Mouse (Mus musculus) liver, embryonic 11.5 days (tissue): ENCODE results near the gene C530008M17Rik. TPM values are rescaled to one million over a fixed set of nuclear protein-coding genes. Genes with fewer than 3 reads are reported as not detected.

Experiments
- ATAC-seq: fragments of 200-750 bp; cut with Nextera tagmentation; replicated peaks from 2 replicates; pipeline ENCODE4 v1.8.0; 2017; ENCODE audit warnings: moderate number of reproducible peaks, mild to moderate bottlenecking, moderate TSS enrichment, moderate library complexity; ENCODE audit not compliant: low FRiP score
- DNase-seq: peaks from one replicate; pipeline ENCODE4 v3.0.0-alpha.2; 2017; ENCODE audit warnings: low spot score
- H3K27ac ChIP-seq: fragments of 300-500 bp; sonication (generic); 2 replicates; pipeline ENCODE4 v1.5.1; 2014; ENCODE audit warnings: mild to moderate bottlenecking, low read depth, low read length, control low read depth
- H3K27me3 ChIP-seq: fragments of 300-500 bp; sonication (generic); replicated peaks from 2 replicates; pipeline ENCODE4 v1.6.1; 2014; ENCODE audit warnings: low read length, mixed read lengths; ENCODE audit not compliant: control insufficient read depth, insufficient read depth
- H3K36me3 ChIP-seq: fragments of 300-500 bp; sonication (generic); 2 replicates; pipeline ENCODE4 v1.6.1; 2014; ENCODE audit warnings: mild to moderate bottlenecking, low read length, moderate library complexity, mixed read lengths; ENCODE audit not compliant: control insufficient read depth, insufficient read depth
- H3K4me1 ChIP-seq: fragments of 300-500 bp; sonication (generic); replicated peaks from 2 replicates; pipeline ENCODE4 v1.6.1; 2014; ENCODE audit warnings: low read length, mixed read lengths; ENCODE audit not compliant: control insufficient read depth, insufficient read depth
- H3K4me2 ChIP-seq: fragments of 300-500 bp; sonication (generic); 2 replicates; pipeline ENCODE4 v1.6.1; 2014; ENCODE audit warnings: mild to moderate bottlenecking, control low read depth, moderate library complexity
- H3K4me3 ChIP-seq: fragments of 300-500 bp; sonication (generic); 2 replicates; pipeline ENCODE4 v1.5.1; 2014; ENCODE audit warnings: low read depth, low read length, control low read depth
- H3K9ac ChIP-seq: fragments of 300-500 bp; sonication (generic); 2 replicates; pipeline ENCODE4 v1.6.1; 2014; ENCODE audit warnings: low read depth, low read length, control low read depth
- H3K9me3 ChIP-seq: fragments of 300-500 bp; sonication (generic); 2 replicates; pipeline ENCODE4 v1.6.1; 2016; ENCODE audit warnings: low read length, inconsistent platforms, mixed read lengths; ENCODE audit not compliant: control insufficient read depth
- WGBS: fragments of 180-500 bp; shearing (Covaris S2); extraction: QIAGEN DNeasy Blood & Tissue Kit; methylation state at CpG from one replicate; pipeline ENCODE4 v1.1.7; 2014; 5-methylcytosine and 5-hydroxymethylcytosine counted together
- polyA plus RNA-seq: library from polyadenylated mRNA; unstranded; fragments of >200 nt; fragmentation: Nextera tagmentation; extraction: Ambion mirVana; gene quantifications from 2 replicates; pipeline ENCODE4 v1.2.1, GENCODE M21; 2014

The C530008M17Rik gene
- polyA plus RNA-seq, 1 experiment from 2014 or later: 10.8 TPM

DNA sequence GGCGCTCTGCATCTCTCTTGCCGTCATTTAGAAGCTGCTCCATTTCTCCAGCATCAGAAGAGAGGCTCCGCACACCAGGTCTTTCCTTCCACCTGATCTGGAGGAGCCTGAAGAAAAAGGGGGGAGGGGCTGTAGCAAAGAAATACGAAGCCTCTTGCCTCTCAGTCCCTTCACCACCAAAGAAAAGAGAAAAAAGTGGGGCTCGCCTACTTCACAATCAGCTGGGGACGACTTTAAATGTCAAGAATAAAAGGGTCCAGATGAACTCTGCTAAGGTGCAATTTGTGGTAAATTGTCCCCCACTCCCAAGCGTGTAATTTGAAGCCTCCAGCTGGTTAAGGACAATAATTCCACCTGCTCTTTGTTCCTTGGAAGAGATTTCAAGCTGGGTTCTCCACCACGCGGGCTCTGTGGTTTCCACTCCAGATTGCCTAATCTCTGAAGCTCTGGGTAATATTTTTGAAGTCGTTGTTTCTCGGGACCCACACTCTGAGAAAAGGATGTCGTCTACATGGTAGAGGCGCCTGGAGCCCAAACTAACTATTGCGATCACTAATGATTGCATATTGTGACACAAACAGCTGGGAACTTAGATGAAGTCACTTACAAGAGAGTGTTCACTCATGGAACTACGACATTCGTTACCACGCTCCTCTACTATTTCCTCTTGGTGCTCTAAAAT lies 176.4 kb downstream of the C530008M17Rik start:
- Histone ChIP-seq H3K27ac (no peak overlapping the region), H3K27me3 (no peaks in the 10 kb centered on the region)
- no peak for DNase-seq

DNA sequence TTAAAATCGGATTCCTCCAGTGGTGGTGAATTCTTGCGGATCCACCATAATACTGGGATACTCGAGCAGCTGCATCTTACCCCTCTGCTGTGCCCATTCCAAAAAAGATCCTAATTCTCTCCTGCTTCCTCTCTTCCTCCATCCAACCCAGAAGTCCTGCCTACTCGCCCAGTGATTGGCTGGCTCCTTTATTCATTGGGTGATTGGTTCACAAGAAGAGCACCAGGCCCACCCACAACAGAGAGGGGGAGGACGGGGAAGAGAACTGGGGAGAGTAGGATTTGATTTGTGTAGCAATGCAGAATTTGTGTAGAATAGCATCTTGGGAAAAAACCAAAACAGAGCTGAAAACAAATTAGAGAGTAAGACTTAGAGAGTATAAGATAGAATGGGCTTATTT lies 180.7 kb downstream of the C530008M17Rik start:
- ATAC-seq: no peak
- WGBS: 51% methylated on average over 5 of the region's 5 CpGs
- Histone ChIP-seq H3K36me3 (no peaks in the 10 kb centered on the region), H3K27me3 (no peaks in the 10 kb centered on the region), H3K4me1 (no peaks in the 10 kb centered on the region), H3K27ac (no peak overlapping the region), H3K4me2 (no peak overlapping the region), H3K9ac (no peak overlapping the region), H3K9me3 (no peaks in the 10 kb centered on the region), H3K4me3 (no peak overlapping the region)
- DNase-seq: no peak

More for the DNA sequence above, 176.4 kb downstream of the C530008M17Rik start:
- ATAC-seq: no peak
- Histone ChIP-seq H3K4me2 (no peak overlapping the region), H3K4me1 (no peaks in the 10 kb centered on the region), H3K9me3 (no peaks in the 10 kb centered on the region), H3K36me3 (no peaks in the 10 kb centered on the region), H3K4me3 (no peak overlapping the region), H3K9ac (no peak overlapping the region)
- WGBS: 79% methylated on average over 17 of the region's 17 CpGs

DNA sequence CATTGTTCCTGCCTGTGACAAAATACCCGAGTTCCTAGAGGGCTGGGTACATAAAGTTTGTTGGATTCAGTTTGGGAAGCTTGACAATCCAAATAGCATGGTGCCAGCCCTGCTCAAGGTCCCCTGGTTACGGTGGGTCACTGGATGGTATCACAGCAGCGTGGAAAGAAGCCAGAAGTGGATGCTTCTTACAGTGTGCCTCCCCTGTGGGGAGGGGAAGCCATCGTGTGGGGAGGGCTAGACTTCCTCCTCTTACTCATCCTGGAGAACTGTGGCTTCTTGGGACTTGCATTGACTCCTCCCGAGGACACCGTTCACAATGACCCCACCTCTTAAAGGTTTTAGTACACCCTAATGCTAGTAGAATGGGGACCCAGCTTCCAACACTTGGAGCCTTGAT lies 183.5 kb downstream of the C530008M17Rik start:
- H3K4me3 ChIP-seq: no peak overlapping the region
- H3K27me3 ChIP-seq: no peaks in the 10 kb centered on the region
- no peaks in the 10 kb centered on the region for H3K36me3 ChIP-seq
- no peak overlapping the region for H3K9ac ChIP-seq
- DNase-seq (no peak), ATAC-seq (no peak)
- H3K4me1 ChIP-seq: no peaks in the 10 kb centered on the region
- H3K4me2 ChIP-seq: no peak overlapping the region
- H3K27ac ChIP-seq: no peak overlapping the region
- 69% methylated on average over 6 of the region's 6 CpGs for WGBS
- H3K9me3 ChIP-seq: no peaks in the 10 kb centered on the region

DNA sequence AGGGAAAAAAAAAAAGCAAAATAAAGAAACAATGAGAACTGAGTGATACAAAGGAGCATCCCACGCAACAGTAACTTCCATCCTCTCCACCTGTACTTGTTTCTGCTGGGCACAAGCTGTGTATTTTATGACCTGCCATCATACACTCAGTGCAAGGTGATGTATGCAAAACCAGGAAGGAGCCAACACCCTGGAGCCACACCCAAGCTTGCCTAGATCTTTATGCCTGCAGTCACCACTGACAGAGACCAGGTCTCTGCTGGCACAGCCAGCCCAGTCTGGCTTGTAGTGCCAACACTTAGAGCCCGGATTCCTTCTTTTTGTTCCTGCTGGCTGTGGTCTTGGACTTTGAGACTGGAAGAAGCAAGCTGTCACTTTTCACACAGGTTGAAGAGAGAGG lies 185.5 kb downstream of the C530008M17Rik start:
- no peak for DNase-seq
- Histone ChIP-seq H3K9ac (no peak overlapping the region), H3K27me3 (no peaks in the 10 kb centered on the region), H3K27ac (no peak overlapping the region), H3K36me3 (no peaks in the 10 kb centered on the region), H3K4me2 (no peak overlapping the region), H3K4me1 (no peaks in the 10 kb centered on the region), H3K4me3 (no peak overlapping the region), H3K9me3 (no peaks in the 10 kb centered on the region)
- ATAC-seq: no peak
- 84% methylated on average over 2 of the region's 2 CpGs for WGBS

DNA sequence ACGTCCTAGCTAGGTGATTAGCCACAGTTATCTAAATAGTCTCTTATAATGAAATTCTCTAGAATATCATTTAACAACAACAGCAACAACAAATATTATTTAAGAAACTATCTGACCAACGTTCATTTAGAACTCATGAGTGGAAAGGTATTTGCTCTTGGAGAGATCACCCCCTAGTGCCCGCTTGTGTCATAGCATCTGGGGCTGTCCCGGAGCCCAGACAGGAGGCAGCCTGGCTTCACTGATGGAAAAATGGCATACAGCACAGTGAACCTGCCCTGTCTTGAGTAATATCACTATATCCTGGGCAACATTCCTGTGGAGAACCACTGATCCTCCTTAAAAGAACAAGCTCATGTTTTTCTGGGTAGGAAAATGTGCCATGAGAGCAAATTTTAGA lies 187.1 kb downstream of the C530008M17Rik start:
- Histone ChIP-seq H3K4me2 (no peak overlapping the region), H3K27ac (no peak overlapping the region), H3K9ac (no peak overlapping the region), H3K4me3 (no peak overlapping the region), H3K9me3 (no peaks in the 10 kb centered on the region), H3K4me1 (no peaks in the 10 kb centered on the region), H3K36me3 (no peaks in the 10 kb centered on the region), H3K27me3 (no peaks in the 10 kb centered on the region)
- 20% methylated on average over 4 of the region's 4 CpGs for WGBS
- peak; percentile 59 for DNase-seq
- no peak for ATAC-seq

DNA sequence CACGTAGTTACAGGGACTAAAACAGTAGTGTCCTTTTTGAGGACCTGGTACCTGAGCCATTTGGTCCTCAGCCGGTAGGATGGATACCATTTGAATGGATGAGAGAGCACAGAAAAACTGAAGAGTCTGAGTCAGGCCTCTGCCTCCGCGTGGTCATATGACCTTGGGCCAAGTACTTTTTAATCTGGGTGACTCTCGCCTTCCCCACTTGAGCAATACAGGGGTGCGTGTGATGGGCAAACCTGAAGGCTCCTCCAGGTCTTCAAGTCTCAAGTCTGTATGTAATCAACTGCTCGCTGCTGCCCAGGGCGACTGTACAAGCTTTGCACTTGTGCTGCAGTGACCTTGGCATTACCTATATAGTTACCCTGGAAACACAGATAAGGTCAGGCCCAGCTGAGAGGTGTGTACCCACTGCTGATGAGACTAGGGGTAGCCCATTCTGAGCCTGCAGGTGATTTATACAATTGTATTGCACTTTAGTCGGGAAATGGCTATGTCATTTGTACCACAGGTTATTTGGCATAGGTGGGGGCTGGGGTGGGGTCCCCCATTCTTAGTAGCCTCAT lies 187.6 kb downstream of the C530008M17Rik start:
- H3K4me2 ChIP-seq: no peak overlapping the region
- no peaks in the 10 kb centered on the region for H3K4me1 ChIP-seq
- H3K27ac ChIP-seq: no peak overlapping the region
- H3K27me3 ChIP-seq: no peaks in the 10 kb centered on the region
- no peaks in the 10 kb centered on the region for H3K9me3 ChIP-seq
- 82% methylated on average over 9 of the region's 9 CpGs for WGBS
- ATAC-seq (no peak), DNase-seq (no peak)
- H3K36me3 ChIP-seq: no peaks in the 10 kb centered on the region
- no peak overlapping the region for H3K4me3 ChIP-seq
- H3K9ac ChIP-seq: no peak overlapping the region

DNA sequence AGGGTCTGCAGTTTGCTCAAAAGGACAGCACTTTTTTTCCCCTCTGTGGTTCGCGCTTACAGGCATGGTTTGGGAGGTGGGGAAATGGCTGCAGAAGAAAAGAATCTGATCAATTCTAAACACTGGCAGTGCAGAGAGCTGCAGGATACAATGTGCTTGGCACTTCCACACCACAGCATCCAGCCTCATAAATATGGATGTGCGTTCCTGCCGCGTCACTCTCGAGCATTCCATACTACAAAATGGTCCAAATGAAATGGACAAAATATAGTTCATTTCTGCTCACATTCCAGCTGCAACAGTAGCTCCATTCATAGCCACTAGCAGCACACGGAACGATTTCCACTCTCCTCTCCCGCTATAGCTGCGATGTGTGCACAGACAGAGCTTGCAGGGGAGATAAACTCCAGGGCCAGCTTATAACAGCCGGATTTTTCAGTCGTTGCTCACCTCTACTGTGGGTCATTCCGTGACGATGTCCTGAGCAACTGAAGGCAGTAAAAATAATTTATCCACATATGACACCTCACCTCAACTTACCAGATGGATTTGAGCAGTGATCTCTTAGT lies 188.4 kb downstream of the C530008M17Rik start:
- ATAC-seq (no peak), DNase-seq (no peak)
- H3K4me3 ChIP-seq: no peak overlapping the region
- H3K4me1 ChIP-seq: no peaks in the 10 kb centered on the region
- H3K9ac ChIP-seq: no peak overlapping the region
- H3K4me2 ChIP-seq: no peak overlapping the region
- H3K36me3 ChIP-seq: no peaks in the 10 kb centered on the region
- no peaks in the 10 kb centered on the region for H3K9me3 ChIP-seq
- no peaks in the 10 kb centered on the region for H3K27me3 ChIP-seq
- no peak overlapping the region for H3K27ac ChIP-seq
- WGBS: 84% methylated on average over 14 of the region's 14 CpGs

DNA sequence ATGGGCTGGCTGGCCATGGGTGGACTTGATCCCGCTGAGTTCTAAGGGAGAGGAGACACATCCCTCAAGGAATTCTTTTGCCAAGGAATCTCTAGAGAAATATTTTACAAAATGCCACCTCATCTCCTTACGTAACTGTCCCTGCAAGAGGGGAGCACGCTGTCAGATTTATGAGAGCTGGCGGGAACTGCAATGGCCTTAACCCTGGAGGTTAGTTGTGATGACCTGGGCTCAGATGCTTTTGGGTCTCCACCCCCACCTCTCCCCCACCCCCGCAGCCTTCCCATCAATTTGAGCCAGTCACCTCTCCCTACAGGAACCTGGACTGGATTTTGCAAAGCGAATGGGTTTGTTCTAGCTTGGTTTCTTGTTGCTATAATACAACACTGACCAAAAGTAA lies 190.8 kb downstream of the C530008M17Rik start:
- Histone ChIP-seq H3K27me3 (no peaks in the 10 kb centered on the region), H3K4me1 (no peaks in the 10 kb centered on the region), H3K27ac (no peak overlapping the region), H3K4me3 (no peak overlapping the region), H3K9me3 (no peaks in the 10 kb centered on the region), H3K9ac (no peak overlapping the region), H3K4me2 (no peak overlapping the region), H3K36me3 (no peaks in the 10 kb centered on the region)
- DNase-seq (no peak), ATAC-seq (no peak)
- 86% methylated on average over 6 of the region's 6 CpGs for WGBS

DNA sequence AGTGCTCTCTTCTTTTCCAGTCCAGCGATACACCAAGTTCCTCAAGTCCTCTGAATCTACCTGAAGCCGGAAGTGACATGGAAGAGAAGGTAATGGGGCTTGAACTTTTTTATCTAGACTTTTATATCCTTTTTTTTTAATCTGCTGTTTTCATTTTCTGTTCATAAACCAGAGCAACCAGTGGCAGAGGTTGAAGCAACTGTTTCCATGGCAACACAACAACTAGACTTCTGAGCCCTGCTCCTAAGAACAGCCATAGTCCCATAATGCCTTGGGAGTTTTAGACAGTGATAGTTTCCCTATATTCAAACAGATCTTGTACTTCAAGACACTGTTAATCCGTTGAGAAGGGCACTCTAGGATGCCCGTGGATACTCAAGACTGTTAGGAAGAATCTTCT lies 195.0 kb downstream of the C530008M17Rik start:
- WGBS: 66% methylated on average over 4 of the region's 4 CpGs

More for the DNA sequence above, 195.0 kb downstream of the C530008M17Rik start:
- Histone ChIP-seq H3K9ac (no peak overlapping the region), H3K36me3 (no peaks in the 10 kb centered on the region), H3K9me3 (no peaks in the 10 kb centered on the region), H3K27ac (no peak overlapping the region), H3K4me2 (no peak overlapping the region), H3K4me1 (no peaks in the 10 kb centered on the region), H3K27me3 (peaks cover 16% of the 10 kb centered on the region), H3K4me3 (no peak overlapping the region)
- ATAC-seq (no peak), DNase-seq (no peak)
